Comparison of ENCODE assay signal across 9 mouse cellular contexts in the genomic region with DNA sequence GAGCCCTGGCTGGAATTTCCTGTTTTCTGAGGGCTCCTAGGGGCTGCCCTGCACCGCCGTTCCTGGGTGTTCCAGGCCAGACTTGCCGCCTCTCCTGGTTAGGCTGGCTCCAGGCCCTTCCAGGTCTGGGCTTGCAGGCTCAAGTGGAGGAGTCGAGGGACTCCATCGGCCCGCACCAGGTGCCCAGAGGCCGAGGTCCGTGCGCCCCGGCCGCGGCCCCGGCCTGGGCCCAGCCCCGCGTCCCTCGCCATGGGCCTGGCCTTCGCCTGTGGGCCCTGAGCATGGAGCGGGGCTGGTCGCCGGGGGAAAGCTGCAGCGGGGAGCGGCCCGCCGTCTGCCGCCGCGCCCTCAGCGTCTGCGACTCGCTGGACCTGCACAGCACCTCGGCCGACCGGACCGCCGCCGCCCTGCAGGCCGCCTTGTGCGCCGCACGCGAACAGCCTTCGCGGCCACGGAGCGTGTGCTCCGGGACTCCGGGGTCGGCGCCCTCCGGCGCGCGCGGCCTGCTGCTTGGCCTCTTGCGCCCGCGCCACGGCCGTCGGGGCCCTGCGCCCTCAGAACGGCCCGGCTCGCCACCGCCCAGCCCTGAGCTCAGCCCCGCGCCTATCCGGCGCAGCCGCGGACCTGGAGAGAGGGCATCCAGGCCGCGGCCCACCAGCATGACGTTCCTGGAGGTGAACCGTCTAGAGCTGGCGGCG. TPM values are rescaled to one million over a fixed set of nuclear protein-coding genes. Genes with fewer than 3 reads are reported as not detected.
DNase-seq lines count a peak whose midpoint lies in the region; ATAC-seq lines count a peak whose summit lies in the region.
"Had no signal": no experiment of that assay in that cellular context is flagged by ENCODE, and none has a peak within 500 bp of the region (broad histone marks: within the 10 kb centered on the region; RNA-seq: fewer than 3 reads in every experiment).

No protein-coding gene starts in this region.

- WGBS in embryonic facial prominence, embryonic 13.5 days, result 4% methylated on average over 75 of the region's 77 CpGs
- WGBS in intestine, embryonic 14.5 days, result 3% methylated on average over 77 of the region's 77 CpGs

- intact Hi-C loops in gastrocnemius, postnatal 14 days (cut with DNase I; ENCODE audit: low total_unique reads), result loop anchor here (5.0 kb wide), 1 partner anchor 57 kb away; no protein-coding TSS in a partner anchor

- no peak for ATAC-seq in embryonic facial prominence, embryonic 13.5 days (ENCODE audit: insufficient number of reproducible peaks, insufficient read depth, low FRiP score, low TSS enrichment, low read depth)
- peak; percentile 33; the same call in 1 of the 2 replicates for ATAC-seq in intestine, embryonic 14.5 days (replicated peaks; ENCODE audit: low FRiP score, low TSS enrichment, low read depth)

- no peaks in the 10 kb centered on the region for H3K9me3 ChIP-seq in embryonic facial prominence, embryonic 13.5 days
- H3K9me3 ChIP-seq in intestine, embryonic 14.5 days (ENCODE audit: control insufficient read depth, low read length), result no peaks in the 10 kb centered on the region

- H3K4me3 ChIP-seq in embryonic facial prominence, embryonic 13.5 days, result peak overlapping the region; percentile 53
- H3K4me3 ChIP-seq in intestine, embryonic 14.5 days (ENCODE audit: low read depth, low read length), result peak overlapping the region; percentile 33

- H3K4me1 ChIP-seq in embryonic facial prominence, embryonic 13.5 days, result peaks cover 60% of the 10 kb centered on the region
- peaks cover 40% of the 10 kb centered on the region for H3K4me1 ChIP-seq in intestine, embryonic 14.5 days (replicated peaks; ENCODE audit: control insufficient read depth, insufficient read depth, low read length)

- H3K4me2 ChIP-seq in embryonic facial prominence, embryonic 13.5 days, result peak overlapping the region; percentile 80
- peak overlapping the region; percentile 65 for H3K4me2 ChIP-seq in intestine, embryonic 14.5 days (ENCODE audit: low read length)

- H3K9ac ChIP-seq in embryonic facial prominence, embryonic 13.5 days, result peak overlapping the region; percentile 76
- peak overlapping the region; percentile 31; the same call in 1 of the 2 replicates for H3K9ac ChIP-seq in intestine, embryonic 14.5 days (ENCODE audit: low read length)

- H3K27ac ChIP-seq in embryonic facial prominence, embryonic 13.5 days, result peak overlapping the region; percentile 80
- no peak overlapping the region; the same call in 1 of the 2 replicates for H3K27ac ChIP-seq in intestine, embryonic 14.5 days (ENCODE audit: low read depth)
- H3K27ac ChIP-seq: macrophage had no signal

- H3K27me3 ChIP-seq in embryonic facial prominence, embryonic 13.5 days, result peaks cover 30% of the 10 kb centered on the region
- peaks cover 6% of the 10 kb centered on the region; the same call in 1 of the 2 replicates for H3K27me3 ChIP-seq in intestine, embryonic 14.5 days (replicated peaks; ENCODE audit: control insufficient read depth, insufficient read depth, low read length)

- peak; percentile 15 for DNase-seq in kidney, adult 18-20 months
- no peak for DNase-seq in kidney, adult 9 months
- no peak for DNase-seq in intestine, embryonic 14.5 days (ENCODE audit: low spot score)
- peak; percentile 72 for DNase-seq in lung, postnatal 10 days
- peak; percentile 62 for DNase-seq in urinary bladder, postnatal 25 days (ENCODE audit: low spot score)
- DNase-seq in gastrocnemius, postnatal 14 days, result no peak
- no peak for DNase-seq in layer of hippocampus, postnatal 10 days (ENCODE audit: low spot score in 2 of 2)

- peaks cover 42% of the 10 kb centered on the region for H3K36me3 ChIP-seq in embryonic facial prominence, embryonic 13.5 days
- H3K36me3 ChIP-seq in intestine, embryonic 14.5 days (ENCODE audit: control insufficient read depth, insufficient read depth, low read length), result peaks cover 35% of the 10 kb centered on the region

RNA-seq across cellular contexts. Expression of a gene that starts 22.2 kb away (rescaled TPM):
- polyA plus RNA-seq in embryonic facial prominence, embryonic 13.5 days (2015; fragmentation: Nextera tagmentation; extraction: Ambion mirVana), result 31.5 and 31.6 TPM in 2 replicates
- 22.0 and 22.9 TPM in 2 replicates for polyA plus RNA-seq in intestine, embryonic 14.5 days (2014; fragmentation: Nextera tagmentation; extraction: Ambion mirVana)
- 10 to 100 TPM; 44.7 to 49.8 TPM for total RNA-seq in gastrocnemius, postnatal 14 days (2021)
- total RNA-seq in layer of hippocampus, postnatal 10 days (2021), result 100 to 1,000 TPM; 511 to 516 TPM

RNA-seq across cellular contexts. Expression of a gene that starts 26.5 kb away (rescaled TPM):
- 20.2 and 22.8 TPM in 2 replicates for polyA plus RNA-seq in embryonic facial prominence, embryonic 13.5 days (2015; fragmentation: Nextera tagmentation; extraction: Ambion mirVana)
- polyA plus RNA-seq in intestine, embryonic 14.5 days (2014; fragmentation: Nextera tagmentation; extraction: Ambion mirVana), result 22.7 and 22.9 TPM in 2 replicates
- 10 to 100 TPM; 11.4 to 13.7 TPM for total RNA-seq in gastrocnemius, postnatal 14 days (2021)
- 10 to 100 TPM; 24.1 to 26.4 TPM for total RNA-seq in layer of hippocampus, postnatal 10 days (2021)

RNA-seq across cellular contexts. Expression of a gene that starts 29.1 kb away (rescaled TPM):
- 106 and 109 TPM in 2 replicates for polyA plus RNA-seq in embryonic facial prominence, embryonic 13.5 days (2015; fragmentation: Nextera tagmentation; extraction: Ambion mirVana)
- 105 and 107 TPM in 2 replicates for polyA plus RNA-seq in intestine, embryonic 14.5 days (2014; fragmentation: Nextera tagmentation; extraction: Ambion mirVana)
- total RNA-seq in gastrocnemius, postnatal 14 days (2021), result 100 to 1,000 TPM; 132 to 146 TPM
- 100 to 1,000 TPM in 1 of 2 experiments, 10 to 100 TPM in 1; 87.4 to 111 TPM for total RNA-seq in layer of hippocampus, postnatal 10 days (2021)

RNA-seq across cellular contexts. Expression of a gene that starts 50.5 kb away (rescaled TPM):
- polyA plus RNA-seq in embryonic facial prominence, embryonic 13.5 days (2015; fragmentation: Nextera tagmentation; extraction: Ambion mirVana), result 41.0 and 41.2 TPM in 2 replicates
- 32.7 and 35.7 TPM in 2 replicates for polyA plus RNA-seq in intestine, embryonic 14.5 days (2014; fragmentation: Nextera tagmentation; extraction: Ambion mirVana)
- 10 to 100 TPM; 21.7 to 22.8 TPM for total RNA-seq in gastrocnemius, postnatal 14 days (2021)
- total RNA-seq in layer of hippocampus, postnatal 10 days (2021), result 10 to 100 TPM; 22.0 to 33.7 TPM

RNA-seq across cellular contexts. Expression of a gene that starts 50.8 kb away (rescaled TPM):
- 55.7 and 62.1 TPM in 2 replicates for polyA plus RNA-seq in embryonic facial prominence, embryonic 13.5 days (2015; fragmentation: Nextera tagmentation; extraction: Ambion mirVana)
- polyA plus RNA-seq in intestine, embryonic 14.5 days (2014; fragmentation: Nextera tagmentation; extraction: Ambion mirVana), result 41.2 and 47.4 TPM in 2 replicates
- total RNA-seq in gastrocnemius, postnatal 14 days (2021), result 10 to 100 TPM; 12.4 to 13.4 TPM
- total RNA-seq in layer of hippocampus, postnatal 10 days (2021), result 100 to 1,000 TPM; 127 to 133 TPM

Comparison
In these comparisons a context has a peak if more than half of its experiments do, and no peak if none do; other contexts are left out.
1. DNase-seq: peak in kidney, adult 18-20 months (single experiment), lung, postnatal 10 days (single experiment) and urinary bladder, postnatal 25 days (single experiment); none in kidney, adult 9 months (single experiment), intestine, embryonic 14.5 days (single experiment), gastrocnemius, postnatal 14 days (single experiment) and layer of hippocampus, postnatal 10 days (0 of 2).
2. RNA of a gene that starts 22.2 kb away (total RNA-seq): 511 to 516 TPM in layer of hippocampus, postnatal 10 days; 44.7 to 49.8 TPM in gastrocnemius, postnatal 14 days; every median in the first group is over 10 times any median in the second.